Mouse (Mus musculus) MEL (cell line): ENCODE results near the gene Hsd3b7.
"Not testable (repeated sequence)": the region's sequence is repeated elsewhere in the genome, so short reads cannot be mapped to it uniquely, and the experiment has no call there.

Source experiments
- CHD1 ChIP-seq: IDR thresholded peaks from 2 replicates; pipeline ENCODE4 v1.6.1; 2012; ENCODE audit warnings: low read depth, mild to moderate bottlenecking, inconsistent platforms, low read length, improper control_type of control experiment
- CTCF ChIP-seq, 3 experiments: IDR thresholded peaks in 2 of 3; conservative IDR thresholded peaks in 1 of 3; 2 replicates each; pipeline ENCODE4 v1.5.1; 2011 to 2012; ENCODE audit warnings: low read length in 3 of 3, low read depth in 2 of 3, mild to moderate bottlenecking in 2 of 3, improper control_type of control experiment in 1 of 3, inconsistent platforms in 1 of 3, mixed read lengths in 1 of 3, moderate library complexity in 1 of 3; ENCODE audit not compliant: control insufficient read depth in 1 of 3, insufficient read depth in 1 of 3, poor library complexity in 1 of 3, severe bottlenecking in 1 of 3
- GATA1 ChIP-seq: IDR thresholded peaks from 2 replicates; pipeline ENCODE4 v1.6.1; 2011; ENCODE audit warnings: low read depth, low read length, improper control_type of control experiment
- MAX ChIP-seq: IDR thresholded peaks from 2 replicates; pipeline ENCODE4 v1.6.1; 2011; ENCODE audit warnings: low read length, improper control_type of control experiment
- NRF1 ChIP-seq: IDR thresholded peaks from 2 replicates; pipeline ENCODE4 v1.6.1; 2014; ENCODE audit warnings: low read depth, mild to moderate bottlenecking, inconsistent platforms, low read length, improper control_type of control experiment, moderate library complexity; ENCODE audit not compliant: poor library complexity, insufficient read depth, severe bottlenecking
- SIN3A ChIP-seq: IDR thresholded peaks from 2 replicates; pipeline ENCODE4 v1.6.1; 2012; ENCODE audit warnings: low read length, improper control_type of control experiment, inconsistent platforms
- ZKSCAN1 ChIP-seq: IDR thresholded peaks from 2 replicates; pipeline ENCODE4 v1.6.1; 2012; ENCODE audit warnings: low read depth, mild to moderate bottlenecking, inconsistent platforms, low read length, improper control_type of control experiment, moderate library complexity

DNA sequence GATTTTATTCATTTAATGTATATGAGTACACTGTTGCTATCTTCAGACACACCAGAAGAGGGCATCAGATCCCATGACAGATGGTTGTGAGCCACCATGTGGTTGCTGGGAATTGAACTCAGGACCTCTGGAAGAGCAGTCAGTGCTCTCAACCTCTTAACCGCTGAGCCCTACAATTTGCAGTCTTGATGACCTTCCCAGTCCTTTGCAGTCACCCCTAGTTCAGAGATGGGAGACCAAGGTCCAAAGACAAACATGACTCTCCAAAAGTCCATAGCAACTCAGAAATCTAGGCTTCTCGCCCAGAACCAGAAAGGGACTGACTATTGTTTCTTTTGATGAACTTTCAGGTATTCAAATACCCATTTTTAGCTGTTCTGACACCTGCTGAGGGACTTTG, 39.6 kb downstream of the Hsd3b7 start:
- peak in 1 of 3 experiments; percentile 17; a peak in 1 of 6 replicates for TF ChIP-seq CTCF (IDR thresholded peaks at IDR 0.05 in 2 of 3, conservative IDR thresholded peaks at IDR 0.05 in 1 of 3; ENCODE audit: control insufficient read depth in 1 of 3, insufficient read depth in 1 of 3, low read depth in 2 of 3, low read length in 3 of 3, poor library complexity in 1 of 3, severe bottlenecking in 1 of 3)
- TF ChIP-seq CHD1, SIN3A, NRF1, ZKSCAN1, GATA1, MAX: not testable (repeated sequence)
